Mouse (Mus musculus) left cerebral cortex, adult 11 months (tissue): ENCODE results near the gene Zwilch.
A peak's percentile ranks its signal among the peaks of the same experiment; 100 is the strongest.
"Not testable (repeated sequence)": the region's sequence is repeated elsewhere in the genome, so short reads cannot be mapped to it uniquely, and the experiment has no call there.

Source experiments
- DNase-seq: peaks from one replicate; pipeline ENCODE4 v3.0.0; 2022; ENCODE audit warnings: low spot score

The Zwilch gene

GRCm38 (mm10) chr9:64178974-64179646 is 6.2 kb upstream of the Zwilch start, which contains the start of gene Snapc5:
TSS of gene Snapc5 (plus strand) at chr9:64179274.
- DNase-seq, result peak; percentile 89

GRCm38 (mm10) chr9:64178610-64178973 is 5.7 kb upstream of the Zwilch start:
- no peak for DNase-seq

GRCm38 (mm10) chr9:64175378-64175777 is 2.5 kb upstream of the Zwilch start:
- DNase-seq, result no peak

GRCm38 (mm10) chr9:64174766-64175165 is 1.9 kb upstream of the Zwilch start:
- DNase-seq, result no peak

- DNase-seq, result no peak
These were observed 1.4 kb upstream of the Zwilch start for GRCm38 (mm10) chr9:64174341-64174740.

GRCm38 (mm10) chr9:64173666-64174220 is 839 bp upstream of the Zwilch start:
- no peak for DNase-seq

- no peak for DNase-seq
These were observed 624 bp downstream of the Zwilch start for GRCm38 (mm10) chr9:64172145-64172815.

- not testable (repeated sequence) for DNase-seq
These were observed 2.9 kb downstream of the Zwilch start for GRCm38 (mm10) chr9:64169967-64170366.

GRCm38 (mm10) chr9:64160471-64160870 is 12.4 kb downstream of the Zwilch start:
- no peak for DNase-seq

GRCm38 (mm10) chr9:64156641-64157040 is 16.3 kb downstream of the Zwilch start:
- DNase-seq, result no peak

GRCm38 (mm10) chr9:64139879-64140278 is 33.0 kb downstream of the Zwilch start:
- DNase-seq, result no peak

- peak; percentile 27 for DNase-seq
These were observed 34.0 kb downstream of the Zwilch start for GRCm38 (mm10) chr9:64138896-64139295.

- DNase-seq, result no peak
These were observed 41.3 kb downstream of the Zwilch start for GRCm38 (mm10) chr9:64131623-64132022.

GRCm38 (mm10) chr9:64126121-64126520 is 46.8 kb downstream of the Zwilch start:
- no peak for DNase-seq

GRCm38 (mm10) chr9:64125307-64125706 is 47.6 kb downstream of the Zwilch start:
- DNase-seq, result no peak

GRCm38 (mm10) chr9:64124846-64125245 is 48.1 kb downstream of the Zwilch start:
- DNase-seq, result not testable (repeated sequence)

GRCm38 (mm10) chr9:64122601-64123000 is 50.3 kb downstream of the Zwilch start:
- no peak for DNase-seq

- no peak for DNase-seq
These were observed 52.2 kb downstream of the Zwilch start for GRCm38 (mm10) chr9:64120584-64121277.

- no peak for DNase-seq
These were observed 53.0 kb downstream of the Zwilch start for GRCm38 (mm10) chr9:64119898-64120297.

GRCm38 (mm10) chr9:64116876-64117275 is 56.0 kb downstream of the Zwilch start, which contains the start of gene Lctl:
TSS of gene Lctl (plus strand) at chr9:64117147.
- DNase-seq, result no peak

GRCm38 (mm10) chr9:64115756-64116155 is 57.1 kb downstream of the Zwilch start:
- no peak for DNase-seq

- DNase-seq, result no peak
These were observed 58.3 kb downstream of the Zwilch start for GRCm38 (mm10) chr9:64114646-64115045.

- no peak for DNase-seq
These were observed 62.4 kb downstream of the Zwilch start for GRCm38 (mm10) chr9:64110502-64110901.
